Mouse (Mus musculus) frontal cortex, postnatal 36 days (tissue): ENCODE measurements at regions not wholly inside any gene's neighbourhood (a gene's known extent, or its start where the extent isn't known, plus 50 kb on each side); places are given as distances from the start of the nearest gene placed in this dataset.

ENCODE experiments used
- DNase-seq, 2 experiments: peaks; one replicate each; pipeline ENCODE4 v3.0.0; 2022; ENCODE audit warnings: low spot score in 2 of 2

GRCm38 (mm10) chr9:92097806-92098205, 94.9 kb upstream of the Plscr5 start:
- no peak for DNase-seq

- DNase-seq: no peak
Observed at GRCm38 (mm10) chr9:92129504-92129903, 63.2 kb upstream of the Plscr5 start.

GRCm38 (mm10) chr9:92130445-92130844, 62.3 kb upstream of the Plscr5 start:
- DNase-seq: no peak

- no peak for DNase-seq
Observed at GRCm38 (mm10) chr9:92132440-92132839, 60.3 kb upstream of the Plscr5 start.

GRCm38 (mm10) chr9:92141924-92142323, 50.8 kb upstream of the Plscr5 start:
- peak in 1 of 2 experiments; percentile 10 for DNase-seq
